Mouse (Mus musculus) thymus, adult 2 months (tissue): ENCODE measurements around the gene Per2. TPM values are rescaled to one million over a fixed set of nuclear protein-coding genes. Genes with fewer than 3 reads are reported as not detected.

Source experiments
- DNase-seq: peaks from one replicate; pipeline ENCODE4 v3.0.0; 2021
- H3K27ac ChIP-seq: fragments of 200-500 bp; 2 replicates; pipeline ENCODE4 v1.5.1; 2012; ENCODE audit warnings: low read length, control low read depth; ENCODE audit not compliant: control insufficient read depth, insufficient read depth
- H3K27me3 ChIP-seq: fragments of 200-500 bp; 2 replicates; pipeline ENCODE4 v1.6.1; 2012; ENCODE audit warnings: mild to moderate bottlenecking, low read length, moderate library complexity, mixed read lengths; ENCODE audit not compliant: control insufficient read depth, insufficient read depth
- H3K36me3 ChIP-seq: fragments of 200-500 bp; 2 replicates; pipeline ENCODE4 v1.6.1; 2012; ENCODE audit warnings: mild to moderate bottlenecking, low read length, moderate library complexity; ENCODE audit not compliant: control insufficient read depth, insufficient read depth
- H3K4me1 ChIP-seq: fragments of 200-500 bp; replicated peaks from 2 replicates; pipeline ENCODE4 v1.6.1; 2012; ENCODE audit warnings: low read length; ENCODE audit not compliant: control insufficient read depth, insufficient read depth
- H3K4me3 ChIP-seq: fragments of 200-500 bp; 2 replicates; pipeline ENCODE4 v1.5.1; 2012; ENCODE audit warnings: mild to moderate bottlenecking, low read length, control low read depth, moderate library complexity; ENCODE audit not compliant: control insufficient read depth, insufficient read depth
- CTCF ChIP-seq: fragments of 200-500 bp; IDR thresholded peaks from 2 replicates; pipeline ENCODE4 v1.5.1; 2012; ENCODE audit warnings: mild to moderate bottlenecking, control low read depth, low read length, moderate library complexity, borderline replicate concordance; ENCODE audit not compliant: control insufficient read depth, poor library complexity, insufficient read depth; ENCODE audit errors: extremely low read depth
- POLR2A ChIP-seq: fragments of 200-500 bp; IDR thresholded peaks from 2 replicates; pipeline ENCODE4 v1.6.1; 2012; ENCODE audit warnings: mild to moderate bottlenecking, low read length, control low read depth, moderate library complexity; ENCODE audit not compliant: control insufficient read depth, poor library complexity, insufficient read depth; ENCODE audit errors: extremely low read depth
- WGBS: fragments of 180-500 bp; shearing (Covaris S2); methylation state at CpG from one replicate; pipeline ENCODE4 v1.1.7; 2018; 5-methylcytosine and 5-hydroxymethylcytosine counted together
- polyA plus RNA-seq: library from polyadenylated mRNA; depleted of rRNA; stranded (reverse); fragments of >200 nt; gene quantifications from 2 replicates; pipeline ENCODE4 v1.2.3, GENCODE M21; 2012

Gene Per2
- polyA plus RNA-seq, 1 experiment, result 3.3 TPM

DNA sequence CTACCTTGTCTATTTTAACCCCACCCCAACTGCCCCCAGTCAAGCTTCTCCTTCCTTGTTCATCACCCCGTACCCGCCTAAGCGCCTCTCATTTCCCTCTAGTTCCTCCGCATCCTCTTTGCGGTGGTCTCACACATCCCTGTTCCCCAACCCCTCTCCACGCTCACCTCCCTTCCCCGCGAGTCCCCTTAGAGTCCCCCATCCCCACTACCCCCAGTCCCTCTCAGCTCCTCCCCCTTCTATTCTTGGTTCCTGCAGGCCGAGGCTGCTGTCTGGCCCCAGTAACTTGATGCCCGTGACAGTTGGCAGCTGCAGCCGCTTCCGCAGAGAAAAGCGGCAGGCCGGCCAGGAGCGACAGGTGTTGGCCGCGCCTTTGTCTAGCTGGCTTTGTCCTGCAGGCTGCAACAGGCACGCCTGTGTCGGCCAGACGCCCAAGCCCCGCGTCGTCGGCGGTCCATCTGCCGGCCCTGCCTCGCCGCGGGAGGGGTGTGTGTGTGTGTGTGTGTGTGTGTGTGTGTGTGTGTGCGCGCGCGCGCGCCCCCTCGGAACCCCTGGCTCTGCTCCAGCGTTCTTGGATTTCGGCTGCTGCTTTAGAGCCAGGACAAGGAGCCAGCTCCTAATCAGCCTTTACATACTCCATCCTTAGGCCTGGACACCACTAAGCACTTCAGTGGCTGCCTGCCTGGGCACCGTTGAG lies 45.1 kb downstream of the Per2 start, which contains the start of gene Hes6:
Hes6 (minus strand) TSS at position 141 of the 697 bp plus-strand sequence.
- Histone ChIP-seq H3K36me3 (no peaks in the 10 kb centered on the region), H3K4me3 (peak within 1 kb of the TSS; percentile 81), H3K27ac (peak within 1 kb of the TSS; percentile 78), H3K27me3 (no peaks in the 10 kb centered on the region), H3K4me1 (peaks cover 20% of the 10 kb centered on the region)
- under 1% methylated on average over 39 of the region's 39 CpGs for WGBS
- DNase-seq, result peak; percentile 56
- 0 out of 2 replicates have a peak, but pooled peaks have one; percentile 23 for TF ChIP-seq POLR2A
- TF ChIP-seq CTCF, result no peak

DNA sequence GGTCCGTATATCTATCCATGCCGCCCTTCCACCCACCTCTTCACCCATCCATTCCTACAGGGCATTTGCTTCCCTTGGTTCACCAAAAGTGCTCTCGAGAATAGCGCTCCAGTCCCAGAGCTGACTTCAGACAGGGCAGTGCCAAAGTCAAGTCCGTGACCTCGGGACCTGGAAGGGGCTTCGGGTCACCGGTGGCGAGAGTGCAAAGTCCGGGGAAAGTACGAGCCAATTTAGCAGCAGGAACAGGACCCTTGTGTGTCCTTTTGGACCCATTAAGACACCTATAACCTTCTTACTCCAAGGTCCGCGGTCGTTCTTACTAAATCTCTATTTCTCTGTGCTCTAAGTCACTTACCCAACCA lies 45.6 kb downstream of the Per2 start:
- Histone ChIP-seq H3K27ac (peak overlapping the region; percentile 78), H3K4me1 (peaks cover 20% of the 10 kb centered on the region), H3K36me3 (no peaks in the 10 kb centered on the region), H3K27me3 (no peaks in the 10 kb centered on the region), H3K4me3 (peak overlapping the region; percentile 81)
- 0% methylated on average over 14 of the region's 14 CpGs for WGBS
- TF ChIP-seq CTCF, result no peak
- no peak for TF ChIP-seq POLR2A
- no peak for DNase-seq

- Histone ChIP-seq H3K4me1 (peaks cover 20% of the 10 kb centered on the region), H3K27me3 (no peaks in the 10 kb centered on the region), H3K4me3 (peak overlapping the region; percentile 81), H3K27ac (peak overlapping the region; percentile 78), H3K36me3 (no peaks in the 10 kb centered on the region)
- WGBS, result under 1% methylated on average over 34 of the region's 34 CpGs
- TF ChIP-seq POLR2A (peak; percentile 97), CTCF (peak; percentile 75)
- peak; percentile 95 for DNase-seq
Observed at GRCm38 (mm10) chr1:91413030-91413506, 46.1 kb downstream of the Per2 start.

GRCm38 (mm10) chr1:91412286-91413029 lies 46.7 kb downstream of the Per2 start:
- peaks cover 20% of the 10 kb centered on the region for H3K4me1 ChIP-seq
- WGBS, result 6% methylated on average over 65 of the region's 65 CpGs
- peak overlapping the region; percentile 10; the same call in 1 of the 2 replicates for H3K27ac ChIP-seq
- no peak for TF ChIP-seq CTCF
- no peak for TF ChIP-seq POLR2A
- peak overlapping the region; percentile 67 for H3K4me3 ChIP-seq
- no peak for DNase-seq
- H3K27me3 ChIP-seq, result no peaks in the 10 kb centered on the region
- H3K36me3 ChIP-seq, result no peaks in the 10 kb centered on the region

DNA sequence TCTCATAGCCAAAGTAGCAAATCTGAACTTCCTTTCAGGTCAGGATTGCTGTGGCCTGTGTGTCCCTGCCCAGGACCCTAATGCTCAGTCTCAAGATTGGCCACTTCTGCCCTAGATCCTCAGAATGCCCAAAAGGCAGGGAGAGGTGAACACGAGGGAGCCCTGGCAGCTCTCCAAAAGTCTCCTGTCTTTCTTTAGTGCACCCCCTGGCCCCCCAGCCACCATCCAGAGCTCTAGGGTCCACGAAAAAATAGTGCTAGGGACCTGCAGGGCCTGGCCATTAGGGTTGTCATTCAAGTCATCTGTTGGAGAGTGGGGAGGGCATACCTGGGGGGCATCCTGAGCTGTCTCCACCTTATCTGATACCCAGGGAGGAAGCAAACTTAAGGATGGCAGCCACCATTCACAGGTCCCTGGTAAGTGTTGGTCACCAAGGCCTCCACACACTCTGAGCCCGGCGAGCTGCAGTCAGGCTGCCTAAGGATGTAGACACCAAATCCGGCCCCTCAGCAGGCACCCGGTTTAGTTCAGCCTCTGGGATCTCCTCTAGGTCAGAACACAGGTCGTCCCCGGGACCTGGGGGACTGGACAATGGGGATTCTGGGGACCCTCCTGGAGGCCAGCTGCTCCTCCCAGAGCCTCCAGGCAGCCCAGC lies 47.4 kb downstream of the Per2 start:
- no peak overlapping the region for H3K27ac ChIP-seq
- peak; percentile 12 for DNase-seq
- no peaks in the 10 kb centered on the region for H3K27me3 ChIP-seq
- WGBS, result 88% methylated on average over 8 of the region's 8 CpGs
- H3K4me1 ChIP-seq, result peaks cover 20% of the 10 kb centered on the region
- H3K4me3 ChIP-seq, result peak overlapping the region; percentile 67
- no peak for TF ChIP-seq POLR2A
- TF ChIP-seq CTCF, result no peak
- no peaks in the 10 kb centered on the region for H3K36me3 ChIP-seq

GRCm38 (mm10) chr1:91407819-91408218 lies 51.3 kb downstream of the Per2 start:
- 96% methylated on average over 4 of the region's 4 CpGs for WGBS
- H3K27me3 ChIP-seq, result no peaks in the 10 kb centered on the region
- no peak for TF ChIP-seq POLR2A
- no peak for TF ChIP-seq CTCF
- no peaks in the 10 kb centered on the region for H3K36me3 ChIP-seq
- H3K4me1 ChIP-seq, result peaks cover 18% of the 10 kb centered on the region
- H3K27ac ChIP-seq, result no peak overlapping the region
- no peak for DNase-seq
- H3K4me3 ChIP-seq, result no peak overlapping the region
